In genomic region chr4:150461427-150462189, GRCm38 (mm10) we compare ENCODE assay signal across 8 mouse cellular contexts.
DNase-seq lines count a peak whose midpoint lies in the region; ATAC-seq lines count a peak whose summit lies in the region.

No protein-coding gene starts in this region.

- no peaks in the 10 kb centered on the region for H3K36me3 ChIP-seq in forebrain, embryonic 10.5 days (replicated peaks)
- no peaks in the 10 kb centered on the region for H3K36me3 ChIP-seq in forebrain, embryonic 16.5 days (ENCODE audit: control insufficient read depth, insufficient read depth)
- peaks cover 43% of the 10 kb centered on the region for H3K36me3 ChIP-seq in megakaryocyte, embryonic 14.5 days (replicated peaks; ENCODE audit: low read length)
- no peaks in the 10 kb centered on the region for H3K36me3 ChIP-seq in liver, embryonic 13.5 days
- H3K36me3 ChIP-seq in stomach, embryonic 15.5 days = no peaks in the 10 kb centered on the region

- H3K27me3 ChIP-seq in forebrain, embryonic 10.5 days (ENCODE audit: poor library complexity, severe bottlenecking) = no peaks in the 10 kb centered on the region
- no peaks in the 10 kb centered on the region for H3K27me3 ChIP-seq in forebrain, embryonic 16.5 days (replicated peaks; ENCODE audit: control insufficient read depth, insufficient read depth, low read length)
- no peaks in the 10 kb centered on the region for H3K27me3 ChIP-seq in megakaryocyte, embryonic 14.5 days (replicated peaks)
- no peaks in the 10 kb centered on the region for H3K27me3 ChIP-seq in liver, embryonic 13.5 days
- no peaks in the 10 kb centered on the region for H3K27me3 ChIP-seq in stomach, embryonic 15.5 days (replicated peaks)

- 26% methylated on average over 6 of the region's 6 CpGs for WGBS in forebrain, embryonic 10.5 days
- 14% methylated on average over 6 of the region's 6 CpGs for WGBS in forebrain, embryonic 16.5 days
- 3% methylated on average over 6 of the region's 6 CpGs for WGBS in liver, embryonic 13.5 days (ENCODE audit: insufficient replicate concordance)
- WGBS in stomach, embryonic 15.5 days = 29% methylated on average over 6 of the region's 6 CpGs

- DNase-seq in forebrain, embryonic 10.5 days (ENCODE audit: extremely low spot score, low spot score) = no peak
- DNase-seq in liver, embryonic 13.5 days = peak; percentile 61
- DNase-seq in lung, postnatal 4 days = no peak
- no peak for DNase-seq in right cerebral cortex, postnatal 25 days

- H3K4me1 ChIP-seq in forebrain, embryonic 10.5 days = peaks cover 99% of the 10 kb centered on the region
- H3K4me1 ChIP-seq in forebrain, embryonic 16.5 days (replicated peaks; ENCODE audit: control insufficient read depth, insufficient read depth, low read length) = peaks cover 39% of the 10 kb centered on the region
- peaks cover 97% of the 10 kb centered on the region for H3K4me1 ChIP-seq in megakaryocyte, embryonic 14.5 days
- H3K4me1 ChIP-seq in liver, embryonic 13.5 days (replicated peaks) = peaks cover 91% of the 10 kb centered on the region
- H3K4me1 ChIP-seq in stomach, embryonic 15.5 days = peaks cover 23% of the 10 kb centered on the region

- H3K4me2 ChIP-seq in forebrain, embryonic 16.5 days (ENCODE audit: low read length) = no peak overlapping the region
- H3K4me2 ChIP-seq in liver, embryonic 13.5 days = peak overlapping the region; percentile 55
- H3K4me2 ChIP-seq in stomach, embryonic 15.5 days = no peak overlapping the region

- ATAC-seq in forebrain, embryonic 16.5 days = no peak
- ATAC-seq in megakaryocyte, adult 5-6 weeks (ENCODE audit: poor library complexity, severe bottlenecking) = no peak
- peak; percentile 90 for ATAC-seq in liver, embryonic 13.5 days (ENCODE audit: low read depth)
- ATAC-seq in stomach, embryonic 15.5 days (ENCODE audit: insufficient read depth, low FRiP score, low read depth) = peak; percentile 47; the same call in 1 of the 2 replicates

- H3K9me3 ChIP-seq in forebrain, embryonic 10.5 days = no peaks in the 10 kb centered on the region
- H3K9me3 ChIP-seq in forebrain, embryonic 16.5 days (ENCODE audit: control insufficient read depth, low read length) = no peaks in the 10 kb centered on the region
- H3K9me3 ChIP-seq in megakaryocyte, embryonic 14.5 days = no peaks in the 10 kb centered on the region
- no peaks in the 10 kb centered on the region for H3K9me3 ChIP-seq in liver, embryonic 13.5 days (replicated peaks)
- H3K9me3 ChIP-seq in stomach, embryonic 15.5 days = no peaks in the 10 kb centered on the region

- H3K4me3 ChIP-seq in forebrain, embryonic 10.5 days = peak overlapping the region; percentile 14; the same call in 1 of the 2 replicates
- H3K4me3 ChIP-seq in forebrain, embryonic 16.5 days (replicated peaks; ENCODE audit: low read length) = no peak overlapping the region
- peak overlapping the region; percentile 84 for H3K4me3 ChIP-seq in megakaryocyte, embryonic 14.5 days (replicated peaks)
- 0 out of 2 replicates have a peak overlapping the region, but pooled peaks have one; percentile 5 for H3K4me3 ChIP-seq in liver, embryonic 13.5 days (replicated peaks)
- no peak overlapping the region for H3K4me3 ChIP-seq in stomach, embryonic 15.5 days (replicated peaks)

- H3K9ac ChIP-seq in forebrain, embryonic 16.5 days (replicated peaks; ENCODE audit: low read depth, low read length) = no peak overlapping the region
- H3K9ac ChIP-seq in liver, embryonic 13.5 days = peak overlapping the region; percentile 30
- H3K9ac ChIP-seq in stomach, embryonic 15.5 days = no peak overlapping the region

- H3K27ac ChIP-seq in forebrain, embryonic 10.5 days = peak overlapping the region; percentile 67
- H3K27ac ChIP-seq in forebrain, embryonic 16.5 days (ENCODE audit: low read length) = no peak overlapping the region
- H3K27ac ChIP-seq in liver, embryonic 13.5 days = peak overlapping the region; percentile 84
- H3K27ac ChIP-seq in stomach, embryonic 15.5 days = no peak overlapping the region; the same call in 1 of the 2 replicates

Comparison
In these comparisons a context has a peak if more than half of its experiments do, and no peak if none do; other contexts are left out.
1. H3K27ac ChIP-seq: peak in forebrain, embryonic 10.5 days (single experiment) and liver, embryonic 13.5 days (single experiment); none in forebrain, embryonic 16.5 days (single experiment) and stomach, embryonic 15.5 days (single experiment).
2. H3K4me3 ChIP-seq: peak in forebrain, embryonic 10.5 days (single experiment), megakaryocyte, embryonic 14.5 days (single experiment) and liver, embryonic 13.5 days (single experiment); none in forebrain, embryonic 16.5 days (single experiment) and stomach, embryonic 15.5 days (single experiment).
3. ATAC-seq: peak in liver, embryonic 13.5 days (single experiment) and stomach, embryonic 15.5 days (single experiment); none in forebrain, embryonic 16.5 days (single experiment) and megakaryocyte, adult 5-6 weeks (single experiment).